Mouse (Mus musculus): ENCODE results near the gene Thra.

GRCm38 (mm10) chr11:98754151-98754620 lies 13.7 kb downstream of the Thra start:
- TF ChIP-seq POLR2A (IDR thresholded peaks at IDR 0.05; ENCODE audit: insufficient read depth, low read depth, low read length), result no peak
- peak; percentile 21; the same call in 1 of the 2 replicates for TF ChIP-seq CTCF (IDR thresholded peaks at IDR 0.05; ENCODE audit: insufficient read depth, low read depth, low read length)

Data from olfactory bulb, adult 2 months (tissue).